Mouse (Mus musculus): ENCODE measurements around the gene Eno3. TPM values are rescaled to one million over a fixed set of nuclear protein-coding genes. Genes with fewer than 3 reads are reported as not detected.

Eno3 gene
- total RNA-seq, 1 experiment from 2014 or later: 21.2 TPM

GRCm38 (mm10) chr11:70654923-70655570 lies 2.0 kb upstream of the Eno3 start:
- no peak for ATAC-seq (ENCODE audit: extremely low read depth, insufficient number of reproducible peaks, low FRiP score, poor library complexity, severe bottlenecking)

- ATAC-seq (ENCODE audit: extremely low read depth, insufficient number of reproducible peaks, low FRiP score, poor library complexity, severe bottlenecking): no peak
Observed at GRCm38 (mm10) chr11:70655571-70656455, 1.2 kb upstream of the Eno3 start.

- no peak for ATAC-seq (ENCODE audit: extremely low read depth, insufficient number of reproducible peaks, low FRiP score, poor library complexity, severe bottlenecking)
Observed at GRCm38 (mm10) chr11:70656456-70656927, 510 bp upstream of the Eno3 start.

DNA sequence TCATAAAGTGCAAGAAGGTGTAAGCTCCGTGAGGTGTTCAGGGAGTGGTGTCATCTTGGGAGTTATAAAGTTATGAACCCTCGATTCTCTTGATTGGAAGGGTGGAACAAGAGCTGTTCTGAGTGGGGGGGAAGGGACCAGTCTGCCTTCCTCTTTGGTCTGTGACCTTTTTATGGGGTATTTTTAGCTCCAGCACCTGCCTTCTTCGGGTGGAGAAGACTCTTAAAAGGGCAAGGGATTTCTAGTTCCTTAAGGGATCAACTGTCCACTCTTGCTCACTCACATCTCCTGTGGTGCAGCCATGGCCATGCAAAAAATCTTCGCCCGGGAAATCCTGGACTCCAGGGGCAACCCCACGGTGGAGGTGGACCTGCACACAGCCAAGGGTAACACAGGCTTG lies 571 bp downstream of the Eno3 start:
- no peak for ATAC-seq (ENCODE audit: extremely low read depth, insufficient number of reproducible peaks, low FRiP score, poor library complexity, severe bottlenecking)

DNA sequence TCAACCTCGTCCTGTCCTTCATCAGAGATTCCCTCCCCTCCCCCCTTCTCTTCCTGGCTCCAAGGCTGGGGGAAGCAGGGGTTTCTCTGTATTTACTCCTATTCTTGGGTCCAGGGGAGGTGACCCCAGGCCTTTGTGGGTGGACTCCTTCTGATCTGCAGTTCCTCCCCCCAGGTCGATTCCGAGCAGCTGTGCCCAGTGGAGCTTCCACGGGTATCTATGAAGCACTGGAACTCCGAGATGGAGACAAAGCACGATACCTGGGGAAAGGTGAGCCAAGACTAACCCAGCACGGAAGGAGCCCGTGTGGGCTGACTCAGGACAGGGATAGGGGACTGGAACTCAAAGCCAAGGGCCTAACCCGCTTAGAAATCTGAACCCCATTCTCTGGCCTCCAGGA lies 989 bp downstream of the Eno3 start:
- ATAC-seq (ENCODE audit: extremely low read depth, insufficient number of reproducible peaks, low FRiP score, poor library complexity, severe bottlenecking): no peak

- ATAC-seq (ENCODE audit: extremely low read depth, insufficient number of reproducible peaks, low FRiP score, poor library complexity, severe bottlenecking): no peak
Observed at GRCm38 (mm10) chr11:70658521-70658920, 1.5 kb downstream of the Eno3 start.

- no peak for ATAC-seq (ENCODE audit: extremely low read depth, insufficient number of reproducible peaks, low FRiP score, poor library complexity, severe bottlenecking)
Observed at GRCm38 (mm10) chr11:70658942-70659341, 1.9 kb downstream of the Eno3 start.

DNA sequence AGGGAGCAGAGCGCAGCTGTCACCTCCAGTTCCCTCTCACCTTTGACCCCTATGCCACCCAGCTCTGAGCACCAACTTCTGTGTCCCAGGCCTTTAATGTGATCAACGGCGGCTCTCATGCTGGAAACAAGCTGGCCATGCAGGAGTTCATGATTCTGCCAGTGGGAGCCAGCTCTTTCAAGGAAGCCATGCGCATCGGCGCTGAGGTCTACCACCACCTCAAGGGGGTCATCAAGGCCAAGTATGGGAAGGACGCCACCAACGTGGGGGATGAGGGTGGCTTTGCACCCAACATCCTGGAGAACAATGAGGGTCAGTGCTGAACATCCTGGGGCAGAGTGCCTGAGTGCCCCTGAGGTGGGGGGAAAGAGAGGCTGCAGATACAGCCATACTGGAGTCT lies 3.6 kb downstream of the Eno3 start:
- no peak for ATAC-seq (ENCODE audit: extremely low read depth, insufficient number of reproducible peaks, low FRiP score, poor library complexity, severe bottlenecking)

DNA sequence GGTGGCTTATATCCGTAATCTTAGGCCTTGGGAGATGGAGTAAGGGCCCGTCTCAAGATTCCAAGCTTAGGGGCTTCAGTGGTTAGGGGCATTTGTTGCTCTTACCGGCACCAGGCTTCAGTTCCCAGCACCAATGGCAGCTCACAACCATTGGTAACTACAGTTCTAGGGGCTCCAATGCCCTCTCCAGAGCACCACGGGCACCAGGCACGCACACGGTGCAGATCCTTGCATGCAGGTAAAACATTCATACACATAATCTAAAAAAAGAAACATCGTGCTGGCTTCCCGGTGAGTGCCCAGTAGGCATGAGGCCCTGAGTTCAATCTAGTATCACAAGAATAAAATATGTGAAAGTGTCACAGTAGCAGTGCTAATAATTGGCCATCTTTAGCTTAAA lies 6.1 kb downstream of the Eno3 start:
- ATAC-seq (ENCODE audit: extremely low read depth, insufficient number of reproducible peaks, low FRiP score, poor library complexity, severe bottlenecking): no peak

DNA sequence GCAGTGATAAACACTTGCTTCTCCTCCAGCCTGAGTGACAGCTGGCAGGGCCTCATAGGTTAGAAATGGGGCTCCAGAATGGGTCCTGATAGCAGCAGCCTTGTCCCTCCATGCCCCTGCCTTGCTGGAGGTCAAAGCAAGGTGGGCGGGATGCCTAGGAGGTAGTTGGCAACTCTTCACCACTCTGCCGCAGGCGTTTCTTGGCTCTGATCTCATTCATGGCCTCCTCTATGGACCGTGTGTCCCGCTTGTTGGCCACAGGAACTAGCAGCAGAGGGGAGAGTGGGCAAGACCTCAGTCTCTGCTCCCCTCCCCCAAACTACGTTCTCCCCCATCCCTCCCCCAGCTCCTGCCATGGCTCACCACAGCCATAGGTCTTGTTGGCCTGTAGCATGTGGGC lies 7.0 kb downstream of the Eno3 start:
- ATAC-seq (ENCODE audit: extremely low read depth, insufficient number of reproducible peaks, low FRiP score, poor library complexity, severe bottlenecking): no peak

- no peak for ATAC-seq (ENCODE audit: extremely low read depth, insufficient number of reproducible peaks, low FRiP score, poor library complexity, severe bottlenecking)
Observed at GRCm38 (mm10) chr11:70664741-70665140, 7.7 kb downstream of the Eno3 start.

- no peak for ATAC-seq (ENCODE audit: extremely low read depth, insufficient number of reproducible peaks, low FRiP score, poor library complexity, severe bottlenecking)
Observed at GRCm38 (mm10) chr11:70666687-70667086, 9.7 kb downstream of the Eno3 start.

DNA sequence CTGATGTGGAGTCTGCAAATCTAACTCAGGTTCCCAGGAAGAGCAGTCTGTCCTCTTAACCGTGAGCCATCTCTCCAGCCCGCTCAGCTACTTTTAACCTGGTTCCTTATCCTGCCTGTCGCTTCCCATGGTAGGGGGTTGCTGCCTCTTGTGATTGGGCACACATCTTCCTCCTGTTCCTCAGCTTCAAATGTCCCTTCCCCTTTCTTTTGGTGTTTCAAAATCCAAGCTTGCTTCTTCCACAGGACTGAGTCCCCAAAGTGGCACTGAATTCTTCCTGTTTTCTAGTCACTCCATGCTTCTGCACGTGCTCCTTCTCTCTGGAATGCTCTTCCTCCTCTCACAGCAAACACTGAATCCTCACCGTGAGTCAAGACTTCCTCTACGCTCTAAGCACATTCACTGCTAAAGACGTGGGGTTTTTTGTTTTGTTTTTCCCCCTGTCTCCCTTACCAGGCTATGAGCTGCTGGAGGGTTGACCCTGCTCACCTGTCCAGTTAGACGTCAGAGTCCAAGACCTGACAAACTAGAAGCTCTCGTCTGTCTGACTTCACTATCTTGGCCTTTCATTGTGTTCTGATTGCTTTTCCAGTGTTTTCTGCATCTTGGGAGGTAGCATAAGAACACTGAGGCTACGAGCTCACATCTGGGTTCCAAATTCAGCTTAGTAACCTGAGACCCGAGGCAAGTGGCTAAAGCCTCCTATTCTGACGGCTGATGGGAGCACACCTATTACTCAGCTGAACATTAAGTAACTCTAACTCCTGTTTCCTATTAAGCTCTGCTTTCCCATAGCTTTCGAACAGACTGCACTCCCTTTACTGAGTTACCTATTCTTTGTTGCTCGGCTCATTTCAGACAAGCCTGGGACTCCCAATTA lies 10.5 kb downstream of the Eno3 start:
- ATAC-seq (ENCODE audit: extremely low read depth, insufficient number of reproducible peaks, low FRiP score, poor library complexity, severe bottlenecking): no peak

DNA sequence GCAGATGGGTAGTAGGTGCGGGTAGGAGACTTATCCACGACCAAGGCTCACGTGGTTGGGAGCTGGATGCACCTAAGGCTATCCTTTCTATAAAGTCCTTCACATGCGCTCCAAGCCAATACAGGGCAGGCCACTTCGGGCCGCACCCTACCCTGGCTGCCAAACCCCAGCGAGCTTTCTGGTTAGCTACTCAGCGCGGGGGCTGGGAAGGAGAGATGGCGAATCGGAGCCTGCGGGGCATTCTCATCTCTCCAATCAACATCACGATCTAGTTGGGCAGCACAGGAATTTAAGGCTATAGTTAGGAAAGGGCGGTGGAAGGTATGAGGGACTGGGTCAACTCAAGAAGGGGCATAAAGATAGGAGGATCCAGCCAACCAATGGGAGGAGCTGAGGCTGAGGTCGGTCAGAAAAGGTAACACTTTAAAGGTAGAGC lies 11.4 kb downstream of the Eno3 start:
- ATAC-seq (ENCODE audit: extremely low read depth, insufficient number of reproducible peaks, low FRiP score, poor library complexity, severe bottlenecking): no peak

DNA sequence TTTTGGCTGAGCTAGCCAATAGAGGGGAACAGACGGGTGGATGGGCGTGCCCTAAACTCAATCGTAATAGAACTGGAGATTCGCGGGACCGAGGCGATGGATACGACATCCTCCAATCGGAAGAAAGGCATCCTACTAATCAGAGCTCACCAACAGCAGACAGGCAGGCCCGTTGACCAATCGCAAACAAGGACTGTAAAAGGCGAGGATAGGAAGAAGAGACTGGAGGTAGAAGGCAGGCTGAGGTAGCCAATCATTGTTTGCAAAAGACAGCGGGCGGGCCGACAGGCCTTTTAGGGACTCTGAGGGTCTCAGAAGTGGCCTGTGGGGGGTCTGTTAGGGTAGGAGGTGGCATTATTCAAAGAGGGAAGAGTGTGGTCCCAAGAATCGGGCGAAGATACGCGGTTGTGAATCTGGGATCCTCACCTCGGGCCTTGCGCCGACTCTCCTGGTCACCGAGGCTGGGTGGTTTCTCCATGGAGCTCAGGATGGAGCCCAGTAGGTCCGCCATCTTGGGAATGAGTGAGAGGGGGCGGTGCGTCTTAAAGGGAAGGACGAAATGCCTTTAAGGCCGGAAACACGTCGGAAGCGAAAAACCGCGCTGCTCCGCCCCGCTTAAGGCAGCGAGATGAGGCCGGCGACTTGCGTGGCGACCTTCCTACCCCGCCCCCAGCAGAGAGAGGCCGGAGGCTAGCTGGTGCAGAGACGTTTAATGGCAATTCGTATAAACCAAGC lies 11.9 kb downstream of the Eno3 start, which contains the start of gene Spag7:
Spag7 (minus strand) TSS at position 646 of the 735 bp plus-strand sequence.
- peak; percentile 80 for ATAC-seq (ENCODE audit: extremely low read depth, insufficient number of reproducible peaks, low FRiP score, poor library complexity, severe bottlenecking)

DNA sequence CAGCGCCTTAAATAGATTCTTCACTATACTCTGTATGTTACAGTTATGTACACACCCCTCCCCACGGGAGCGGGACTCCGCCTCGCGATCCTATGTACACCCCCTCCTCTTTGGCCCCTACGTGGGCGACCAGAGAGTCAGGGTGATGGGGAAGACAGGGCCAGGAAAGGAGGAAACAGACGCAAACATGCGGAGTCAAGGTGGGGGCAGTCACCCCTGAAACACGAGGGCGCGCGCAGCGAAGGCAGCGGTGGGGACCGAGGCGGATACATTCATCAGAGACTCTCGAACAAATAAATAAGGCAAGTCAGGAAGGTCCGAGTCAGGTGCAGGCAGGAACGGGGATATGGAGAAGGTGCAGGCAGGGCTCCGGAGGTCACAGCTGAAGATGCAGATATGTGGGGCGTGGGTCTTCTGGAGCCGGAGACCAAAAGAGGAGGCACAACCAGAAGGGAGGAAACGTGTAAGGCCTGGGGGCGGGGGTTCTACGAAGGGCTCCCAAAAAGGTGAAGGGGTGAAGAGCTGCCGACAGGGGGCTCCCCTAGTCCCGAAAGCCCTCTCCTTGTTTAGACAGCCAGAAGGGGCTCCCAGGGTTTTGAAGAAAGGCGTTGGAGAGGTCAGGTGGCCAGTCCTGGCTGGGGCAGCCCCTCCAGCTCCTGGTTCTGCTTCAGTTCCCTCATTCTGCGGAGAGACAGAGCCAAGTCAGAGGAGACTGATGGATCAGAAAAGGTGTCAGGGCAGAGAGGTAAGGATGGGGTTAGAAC lies 12.8 kb downstream of the Eno3 start:
- ATAC-seq (ENCODE audit: extremely low read depth, insufficient number of reproducible peaks, low FRiP score, poor library complexity, severe bottlenecking): peak; percentile 22

- no peak for ATAC-seq (ENCODE audit: extremely low read depth, insufficient number of reproducible peaks, low FRiP score, poor library complexity, severe bottlenecking)
Observed at GRCm38 (mm10) chr11:70670483-70670882, 13.5 kb downstream of the Eno3 start.

Measured in neutrophil, adult 5-6 weeks (primary cell).